Mouse (Mus musculus) megakaryocyte-erythroid progenitor cell, adult 5-6 weeks (primary cell): ENCODE measurements at regions not wholly inside any gene's neighbourhood (a gene's known extent, or its start where the extent isn't known, plus 50 kb on each side); places are given as distances from the start of the nearest gene placed in this dataset.

Experiments
- ATAC-seq: replicated peaks from 2 replicates; pipeline ENCODE4 v1.8.0; 2016; ENCODE audit warnings: mild to moderate bottlenecking, inconsistent platforms; ENCODE audit not compliant: severe bottlenecking, poor library complexity, low FRiP score, low TSS enrichment

DNA sequence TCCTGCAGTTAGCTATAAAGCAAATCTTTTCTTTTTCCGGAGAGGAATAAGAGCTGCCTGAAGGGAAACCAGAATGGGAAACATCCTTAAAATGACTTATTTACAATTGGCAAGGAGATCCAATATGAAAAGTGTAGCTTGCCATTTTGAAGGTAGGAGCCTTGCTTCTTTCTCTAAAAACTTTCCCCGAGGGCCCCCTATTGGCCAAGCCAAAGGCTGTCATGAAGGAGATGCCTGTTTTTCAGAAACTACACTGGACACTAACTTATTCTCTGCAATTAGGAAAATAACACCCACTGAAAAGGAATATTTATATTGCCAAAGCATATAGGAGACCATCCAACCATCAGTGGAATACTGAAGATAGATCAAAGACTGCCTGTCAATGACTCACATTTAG is 312.8 kb upstream of the Thrb start:
- no peak for ATAC-seq

DNA sequence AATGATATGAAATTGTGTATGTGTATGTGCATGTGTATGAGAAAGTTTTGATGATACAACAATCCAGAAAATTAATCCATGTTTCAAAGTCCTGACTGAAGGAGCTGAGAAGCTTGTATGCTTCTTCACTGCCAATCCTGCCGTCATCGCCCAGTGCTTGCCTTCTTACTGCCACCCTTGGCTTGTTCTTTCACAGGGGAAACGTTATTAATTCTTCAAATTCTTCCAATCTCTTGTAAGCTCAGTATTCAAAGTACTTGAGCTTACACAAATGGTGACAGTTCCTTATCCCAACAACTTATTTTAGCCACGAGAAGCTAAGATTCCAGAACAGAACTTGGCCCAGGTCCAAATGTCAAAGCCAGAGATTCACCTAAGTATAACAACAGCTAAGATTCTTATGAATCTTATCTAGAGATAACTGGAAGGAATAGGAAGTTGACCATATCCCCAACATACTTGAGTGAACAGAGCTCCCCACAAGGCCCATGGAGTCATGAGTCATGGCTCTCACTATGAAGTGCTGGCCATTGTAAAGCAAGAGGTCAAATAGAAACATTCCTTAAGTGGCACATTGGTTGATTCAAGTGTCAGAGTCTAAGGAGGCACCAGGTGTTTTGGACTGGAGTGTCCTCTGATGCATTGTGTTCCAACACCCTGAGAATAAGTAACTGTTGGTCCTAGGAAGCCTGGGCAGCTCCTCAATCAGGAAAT is 307.6 kb upstream of the Thrb start:
- no peak for ATAC-seq

DNA sequence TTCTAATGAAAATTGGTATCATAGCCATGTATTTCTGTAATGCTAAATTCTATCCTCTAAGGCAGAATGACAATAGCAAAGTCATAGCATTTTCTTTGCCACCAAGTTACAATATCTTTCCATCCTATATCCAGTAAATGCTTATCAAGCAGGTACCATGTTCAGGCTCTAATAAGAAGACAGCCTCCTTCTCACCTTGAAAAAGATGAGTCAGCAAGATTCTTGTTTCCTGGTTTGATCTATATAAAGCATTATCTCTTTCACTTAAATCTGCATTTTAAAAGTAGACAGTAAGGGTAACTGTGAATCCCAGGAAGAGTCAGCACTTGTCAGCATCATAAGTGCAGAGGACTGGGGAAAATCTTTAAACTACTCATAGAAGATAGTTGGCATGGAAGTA is 298.2 kb upstream of the Thrb start:
- ATAC-seq = no peak

DNA sequence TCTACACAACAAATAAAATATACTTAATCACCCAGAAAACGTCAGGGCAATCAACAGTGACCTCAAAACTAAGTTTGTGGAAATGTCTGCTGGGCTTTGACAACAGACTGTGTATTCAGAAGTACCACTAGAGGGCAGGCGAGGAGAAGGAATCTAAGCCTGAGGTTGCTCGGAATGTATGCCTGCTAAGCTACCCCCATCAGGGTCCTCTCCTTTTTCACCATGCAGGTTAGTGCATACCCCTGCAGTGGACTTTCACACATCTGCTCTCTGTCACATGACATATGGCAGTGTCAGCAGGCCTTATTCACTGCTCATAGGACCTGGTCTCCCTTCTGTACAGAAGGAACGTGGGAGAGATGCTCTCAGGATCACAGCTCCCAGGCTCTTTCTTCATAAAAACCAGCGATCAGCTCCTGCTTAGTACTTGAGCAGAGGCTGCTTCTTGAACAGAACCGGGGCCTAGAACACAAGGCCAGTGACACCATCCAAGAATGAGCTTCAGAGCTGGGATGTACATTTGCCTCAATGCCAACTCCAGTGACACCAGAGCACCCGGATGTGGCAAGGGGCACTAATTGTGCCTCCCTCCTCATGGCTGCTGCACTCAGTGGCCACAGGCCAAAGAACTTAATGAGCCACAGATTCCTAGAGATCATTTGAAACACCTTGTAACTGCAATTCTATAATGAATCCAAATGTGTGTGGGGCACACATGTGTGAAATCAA is 257.1 kb upstream of the Thrb start:
- ATAC-seq = peak; percentile 82

DNA sequence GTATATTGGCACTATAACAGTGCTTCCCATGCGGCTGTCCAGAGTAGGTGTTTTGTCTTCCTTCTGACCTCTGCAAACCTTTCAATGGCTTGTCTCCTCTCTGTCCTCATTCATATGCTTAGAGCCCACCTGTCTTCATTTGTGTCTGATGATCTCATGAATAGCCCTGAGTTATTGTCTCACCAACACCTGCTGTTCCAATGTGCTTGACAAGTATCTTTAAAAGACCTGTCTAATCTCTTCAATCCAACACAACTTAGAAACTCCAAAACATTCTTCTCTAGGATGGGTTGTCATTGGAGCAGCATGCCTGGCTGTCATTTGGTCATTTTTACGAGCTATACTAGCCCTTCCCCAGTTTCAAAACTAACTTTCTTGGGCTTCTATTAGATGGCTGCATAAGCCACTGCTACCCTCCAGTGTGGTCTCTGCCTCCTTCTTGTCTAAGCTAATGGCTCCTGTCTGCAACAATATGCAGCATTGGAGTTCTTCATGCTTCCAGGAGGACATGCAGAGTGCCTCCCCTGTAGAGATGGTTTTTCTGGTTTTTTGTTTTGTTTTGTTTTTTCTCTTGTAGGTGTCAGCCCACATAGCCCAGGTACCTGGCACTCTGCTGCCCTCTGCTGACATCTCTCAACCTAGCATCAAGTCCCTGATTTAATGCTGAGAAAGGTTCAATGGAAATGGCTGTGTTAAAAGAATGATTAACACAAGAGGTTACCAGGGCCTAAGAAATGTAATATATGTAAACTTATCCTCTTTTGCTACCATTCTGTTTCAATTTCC is 254.3 kb upstream of the Thrb start:
- peak; percentile 74 for ATAC-seq

DNA sequence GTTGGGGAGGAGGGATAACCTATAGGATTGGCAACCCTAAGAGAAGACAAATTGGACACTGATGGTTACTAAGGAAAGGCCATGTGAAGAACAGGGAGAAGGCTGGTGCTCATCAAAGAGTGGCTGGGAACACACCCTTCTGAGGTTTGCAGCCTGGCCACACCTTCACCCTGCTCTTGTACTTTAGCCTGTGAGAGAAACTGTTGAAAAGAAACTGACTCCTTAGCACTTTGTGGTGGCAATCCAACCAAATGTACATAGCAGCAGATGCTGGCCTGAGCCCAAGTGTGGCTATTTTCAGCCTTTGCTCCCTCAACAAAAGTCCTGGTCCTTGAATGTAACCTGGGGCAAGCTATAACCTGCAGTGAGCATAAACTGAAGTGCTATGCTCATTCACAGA is 253.2 kb upstream of the Thrb start:
- ATAC-seq = no peak

DNA sequence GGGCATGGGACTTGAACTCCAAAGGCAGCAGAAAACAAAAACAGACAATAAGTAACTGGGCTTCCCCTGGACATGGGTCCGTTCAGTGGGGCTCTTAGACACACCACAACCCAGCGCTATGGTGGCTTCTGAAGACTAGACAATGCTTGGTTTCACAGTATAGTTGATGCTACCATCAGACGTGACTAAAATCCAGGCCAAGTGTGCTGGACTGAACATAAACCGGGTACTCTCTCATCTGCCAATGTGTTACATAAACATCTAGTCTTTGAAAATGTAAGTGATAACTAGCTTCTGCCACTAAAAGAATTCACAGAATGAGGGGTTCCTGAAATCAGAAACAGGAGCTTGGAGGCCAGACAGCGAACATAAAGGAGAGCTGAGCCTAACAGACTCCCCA is 251.7 kb upstream of the Thrb start:
- ATAC-seq = no peak

DNA sequence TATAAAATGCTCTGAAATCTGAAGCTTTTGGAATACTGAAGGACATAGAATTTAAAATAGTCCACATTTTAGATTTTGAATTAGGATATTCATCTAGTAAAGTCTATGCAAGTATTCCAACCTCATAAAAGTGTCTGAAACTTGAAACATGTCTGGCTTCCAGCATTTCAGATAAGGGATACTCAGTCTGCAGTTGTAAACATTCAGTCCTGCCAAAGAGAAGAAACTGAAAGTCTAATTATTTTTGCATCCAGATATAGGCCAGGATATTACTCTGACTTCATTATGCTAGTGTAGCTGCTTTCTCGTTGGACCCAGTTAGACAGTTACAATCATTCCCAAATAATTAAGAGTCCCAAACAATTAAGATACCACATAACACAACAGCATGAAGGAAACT is 251.2 kb upstream of the Thrb start:
- no peak for ATAC-seq

DNA sequence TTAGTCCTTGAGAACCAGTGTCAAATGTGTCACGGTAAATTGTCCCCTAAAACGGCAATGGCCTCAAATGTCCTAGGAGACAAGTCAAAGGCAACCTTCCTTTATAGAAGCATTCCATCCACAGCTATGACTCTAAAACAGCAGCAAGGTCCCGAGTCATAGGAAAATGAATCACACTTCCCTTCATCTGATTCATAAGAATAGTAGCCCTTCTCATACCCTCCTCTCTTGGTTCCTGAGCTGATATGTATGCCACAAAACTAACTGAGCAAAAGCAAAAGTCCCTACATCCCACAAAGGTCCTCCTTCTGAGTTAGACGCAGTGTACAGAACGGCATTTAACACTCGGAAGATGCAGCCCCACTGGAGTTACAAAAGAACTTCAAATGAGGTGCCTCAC is 250.6 kb upstream of the Thrb start:
- no peak for ATAC-seq

DNA sequence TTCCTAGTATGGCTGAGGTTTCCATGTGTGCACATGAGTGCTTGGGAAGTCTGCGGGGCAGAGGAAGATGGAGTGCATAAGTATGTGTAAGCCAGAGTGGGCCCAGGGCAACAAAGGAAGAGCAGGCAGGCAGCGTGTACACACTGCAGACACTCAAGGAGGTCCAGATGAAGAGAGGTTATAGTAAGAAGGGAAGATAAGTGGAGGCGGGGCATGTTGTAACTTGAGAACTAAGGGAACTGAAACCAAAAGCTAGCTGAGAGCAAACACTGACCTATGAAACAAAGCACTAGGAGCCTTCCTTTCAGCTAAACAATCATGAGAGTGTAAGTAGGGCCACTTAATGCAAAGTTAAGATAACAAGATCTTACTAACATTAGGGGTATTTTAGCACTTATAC is 249.3 kb upstream of the Thrb start:
- ATAC-seq = no peak

DNA sequence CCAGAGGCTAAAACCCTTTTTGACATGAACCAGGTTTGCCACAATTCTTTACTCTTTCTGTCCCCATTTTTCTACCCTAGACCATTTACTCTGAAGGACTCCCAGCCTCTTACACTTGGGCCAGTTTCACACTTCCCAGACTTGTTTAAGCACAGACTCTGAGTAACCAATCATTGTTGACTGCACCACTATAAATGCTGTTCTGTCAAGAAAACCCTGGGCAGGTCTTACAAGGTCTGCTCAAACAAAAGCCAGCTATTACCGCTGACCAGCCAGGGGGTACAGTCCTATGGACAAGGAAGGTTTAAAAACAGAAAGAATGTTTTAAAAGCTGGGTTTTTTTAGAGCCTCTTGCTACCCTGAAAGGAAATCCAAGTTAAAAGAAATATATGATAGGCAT is 248.8 kb upstream of the Thrb start:
- ATAC-seq = no peak

DNA sequence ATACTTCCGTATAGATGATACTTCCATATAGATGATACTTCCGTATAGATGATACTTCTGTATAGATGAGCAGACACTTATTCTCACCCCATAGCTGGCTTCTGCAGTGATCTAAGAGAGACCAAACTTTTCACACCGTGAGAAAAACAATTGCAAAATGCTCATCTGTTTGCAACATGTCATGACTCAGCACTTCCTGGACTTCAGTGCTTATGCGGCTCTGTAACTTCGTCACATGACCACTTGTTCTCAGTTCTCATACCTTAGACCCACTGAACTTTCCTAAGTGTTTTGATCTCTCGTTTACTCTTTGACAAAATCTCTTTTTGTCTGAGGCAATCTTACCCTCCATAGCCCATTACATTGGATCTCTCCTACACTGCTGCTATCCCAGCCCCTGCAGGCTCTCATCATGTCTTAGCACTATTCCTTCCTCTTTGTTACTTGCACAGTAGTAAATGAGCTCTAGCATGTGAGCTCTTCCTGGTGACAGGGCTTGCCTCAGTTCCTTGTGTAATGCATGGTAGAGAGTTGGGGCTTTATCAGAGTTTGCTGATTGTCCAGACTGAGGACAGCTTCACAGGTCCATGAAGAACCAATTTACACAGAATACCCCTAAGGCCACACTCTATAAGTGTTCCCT is 245.7 kb upstream of the Thrb start:
- ATAC-seq = no peak; the same call in 1 of the 2 replicates

DNA sequence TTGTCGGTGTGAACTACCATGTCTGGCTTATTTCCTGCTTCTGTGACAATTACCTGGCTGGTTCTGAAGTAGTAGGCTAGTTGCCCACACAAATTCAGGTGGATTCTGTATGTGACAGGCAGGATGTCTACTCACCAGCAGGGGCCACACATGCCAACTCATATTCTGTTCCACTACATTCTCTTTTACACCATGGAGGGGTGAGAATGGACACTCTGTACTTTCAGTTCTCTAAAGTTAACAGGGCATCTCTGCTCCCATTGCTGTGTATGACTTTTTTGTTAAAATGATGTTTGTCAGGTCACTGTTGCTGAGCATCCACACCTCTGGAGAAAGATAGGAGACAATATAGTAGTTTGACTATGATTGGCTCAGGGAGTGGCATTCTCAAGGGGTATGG is 232.3 kb upstream of the Thrb start:
- ATAC-seq = no peak

DNA sequence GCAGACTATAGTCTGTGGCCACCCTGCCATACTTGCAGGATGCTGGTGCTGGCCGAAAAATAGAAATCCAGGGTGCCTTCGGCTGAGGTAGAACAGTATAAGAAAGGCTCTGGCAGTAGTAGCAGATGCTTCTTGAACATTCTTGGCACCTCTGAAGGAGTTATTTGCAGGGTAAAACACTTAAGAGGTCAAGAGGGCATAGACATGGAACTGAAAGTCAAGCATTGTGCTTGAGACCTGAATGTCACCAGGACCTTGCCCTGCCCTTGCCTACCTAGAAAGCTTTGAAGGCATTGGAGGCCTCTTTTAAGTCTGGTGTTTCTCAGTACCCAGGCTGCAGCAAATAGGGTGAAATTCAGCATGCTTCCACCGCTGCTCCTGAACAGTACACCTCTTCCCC is 230.9 kb upstream of the Thrb start:
- no peak for ATAC-seq

DNA sequence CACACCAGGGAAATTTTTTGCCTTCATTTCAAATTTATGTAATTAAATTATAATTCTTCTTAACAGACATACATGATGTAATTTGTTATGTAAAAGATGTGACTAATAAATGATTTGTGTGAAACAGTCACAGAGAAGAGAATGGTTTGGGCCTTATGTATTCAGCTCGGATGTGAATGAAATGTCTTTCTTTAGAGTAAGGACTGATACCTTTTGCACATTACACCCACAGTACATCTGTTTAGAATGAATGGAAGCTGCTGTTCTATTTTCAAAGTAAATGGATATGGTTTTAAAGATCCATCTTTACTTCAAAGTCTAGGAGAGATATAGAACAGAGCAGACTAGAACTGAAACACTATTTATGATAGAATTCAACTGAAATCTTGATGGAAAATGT is 226.7 kb upstream of the Thrb start:
- no peak for ATAC-seq

DNA sequence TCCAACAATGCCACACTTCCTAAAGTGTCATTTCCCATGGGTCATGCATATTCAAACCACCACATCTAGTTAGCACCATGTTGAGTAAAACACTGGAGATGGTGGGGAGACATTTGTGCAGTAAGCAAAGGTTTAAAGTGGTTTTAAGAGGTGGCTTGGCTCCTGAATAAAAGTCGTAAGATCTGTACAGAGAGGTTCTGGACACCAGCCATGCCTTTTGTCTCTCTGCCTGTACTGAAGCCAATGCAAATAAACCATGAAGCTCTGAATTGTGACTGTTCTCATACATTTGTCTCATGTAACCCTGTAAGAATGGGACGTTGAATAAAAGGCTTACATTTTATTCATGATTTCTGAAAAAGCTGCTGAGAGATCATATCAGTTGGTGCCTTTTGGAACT is 202.1 kb upstream of the Thrb start:
- no peak for ATAC-seq

DNA sequence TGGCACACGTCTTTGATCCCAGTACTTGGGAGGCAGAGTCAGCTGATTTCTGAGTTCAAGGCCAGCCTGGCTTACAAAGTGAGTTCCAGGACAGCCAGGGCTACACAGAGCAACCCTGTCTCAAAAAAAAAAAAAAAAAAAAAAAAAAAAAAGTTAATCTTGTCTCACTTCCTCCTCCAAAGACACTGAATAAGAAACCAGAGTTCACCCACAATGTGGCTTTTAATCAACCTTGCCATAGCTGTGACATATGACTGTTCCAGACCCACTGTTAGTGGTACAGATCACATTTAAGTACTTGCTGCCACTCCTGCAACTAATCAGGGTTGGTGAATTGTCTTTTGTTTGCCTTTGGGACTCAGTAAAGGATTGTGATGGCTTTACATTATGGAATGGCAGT is 181.1 kb upstream of the Thrb start:
- no peak for ATAC-seq

DNA sequence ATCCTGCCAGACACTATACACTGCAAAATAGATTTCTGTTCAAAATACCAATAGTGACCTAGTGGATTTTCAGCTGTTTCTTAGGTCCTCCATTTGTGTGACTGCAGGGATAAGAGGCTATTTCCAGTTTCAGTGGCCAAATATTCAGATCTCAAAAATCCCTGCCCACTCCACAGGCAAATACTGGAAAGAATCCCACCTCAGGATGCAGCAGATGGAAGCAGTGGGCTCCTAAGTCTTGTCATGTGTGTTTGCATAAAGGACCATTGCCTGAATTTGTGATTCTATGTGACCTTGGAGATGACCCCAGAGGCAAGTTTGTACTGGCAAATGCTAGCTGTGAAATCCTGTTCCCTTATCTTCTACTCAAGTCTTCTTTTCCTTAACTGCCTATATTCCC is 175.2 kb upstream of the Thrb start:
- ATAC-seq = no peak

DNA sequence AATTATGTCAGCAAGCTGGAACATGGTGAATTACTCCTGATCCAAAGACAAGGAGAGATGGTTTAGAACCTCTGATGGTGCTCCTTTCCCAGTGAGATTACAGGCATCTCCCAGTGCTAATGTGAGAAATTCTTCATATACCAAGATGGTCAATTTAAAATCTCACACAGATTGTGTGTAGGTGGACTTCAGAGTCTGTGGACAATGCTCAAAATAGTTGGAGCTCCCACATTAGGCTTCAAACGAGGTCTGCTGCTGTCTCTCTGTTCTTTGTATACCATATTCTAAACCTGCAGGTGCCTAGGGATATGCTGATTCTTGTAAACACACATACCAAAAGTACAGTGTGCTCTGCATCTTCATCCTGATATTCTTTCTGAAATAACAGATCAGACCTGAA is 146.3 kb upstream of the Thrb start:
- no peak for ATAC-seq

DNA sequence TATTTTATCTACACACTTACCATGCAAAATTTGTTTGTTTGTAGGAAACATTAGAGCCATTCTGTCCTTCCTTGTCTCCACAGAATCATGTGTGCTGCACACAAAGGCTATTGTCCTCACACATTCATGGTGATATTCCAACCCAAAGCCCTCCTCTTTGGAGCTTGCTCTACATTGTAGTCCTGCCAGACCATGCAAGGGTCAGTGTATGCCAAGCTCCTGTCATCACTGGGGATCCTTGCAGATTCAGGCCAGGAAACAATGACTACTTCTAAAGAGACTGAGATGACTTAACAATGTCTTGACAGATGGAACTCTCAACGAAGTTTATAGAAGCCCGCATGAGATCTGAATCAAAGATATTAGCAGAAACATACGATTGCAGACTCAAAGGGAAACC is 137.4 kb upstream of the Thrb start:
- ATAC-seq = no peak
